Mouse (Mus musculus) MEL-GATA-1-ER (cell line): Measurements from ENCODE around the gene Tmem107.

Source experiments
- DNase-seq: peaks from one replicate; pipeline ENCODE4 v3.0.0-alpha.2; 2012; ENCODE audit warnings: low read depth; ENCODE audit errors: extremely low read depth

The Tmem107 gene

DNA sequence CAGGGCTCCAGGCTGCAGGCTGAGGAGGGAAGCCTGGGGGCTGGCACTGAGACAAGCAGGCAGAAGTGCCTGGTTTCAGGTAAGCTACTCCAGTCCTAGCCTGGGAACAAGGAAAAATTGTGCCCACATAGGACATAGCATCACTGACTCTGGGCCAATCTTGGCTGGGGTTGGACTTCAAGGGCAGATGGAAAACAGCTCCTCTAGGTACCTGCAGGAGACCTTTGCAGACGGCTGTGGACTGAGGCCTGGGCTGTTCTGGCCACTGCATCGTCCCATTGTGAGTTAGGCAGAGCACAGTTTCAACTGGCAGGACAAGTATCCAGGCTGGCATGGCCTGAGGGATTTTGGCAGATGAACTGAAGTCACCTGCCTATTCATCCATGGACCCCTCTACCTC, 35.2 kb downstream of the Tmem107 start:
- DNase-seq: no peak

- DNase-seq: no peak
Observed at GRCm38 (mm10) chr11:69106299-69106698, 35.7 kb downstream of the Tmem107 start.

DNA sequence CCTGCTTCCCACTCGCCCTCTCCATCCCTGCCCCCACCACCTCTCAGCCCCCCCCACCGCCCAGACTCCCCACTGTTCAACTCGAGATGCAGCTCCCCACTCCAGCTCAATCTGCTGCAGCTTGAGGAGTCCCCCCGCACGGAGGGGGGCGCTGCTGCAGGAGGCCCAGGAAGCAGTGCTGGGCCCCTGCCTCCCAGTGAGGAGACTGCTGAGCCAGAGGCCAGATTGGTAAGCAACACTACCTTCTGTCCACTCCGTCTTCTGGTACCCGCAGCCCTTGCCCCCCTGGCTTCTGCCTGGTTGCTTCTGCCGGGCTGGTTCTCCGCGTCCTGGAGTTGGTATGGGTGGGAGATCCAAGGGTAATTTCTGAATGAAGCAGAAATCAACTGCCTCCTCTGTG, 36.2 kb downstream of the Tmem107 start:
- DNase-seq: no peak

DNA sequence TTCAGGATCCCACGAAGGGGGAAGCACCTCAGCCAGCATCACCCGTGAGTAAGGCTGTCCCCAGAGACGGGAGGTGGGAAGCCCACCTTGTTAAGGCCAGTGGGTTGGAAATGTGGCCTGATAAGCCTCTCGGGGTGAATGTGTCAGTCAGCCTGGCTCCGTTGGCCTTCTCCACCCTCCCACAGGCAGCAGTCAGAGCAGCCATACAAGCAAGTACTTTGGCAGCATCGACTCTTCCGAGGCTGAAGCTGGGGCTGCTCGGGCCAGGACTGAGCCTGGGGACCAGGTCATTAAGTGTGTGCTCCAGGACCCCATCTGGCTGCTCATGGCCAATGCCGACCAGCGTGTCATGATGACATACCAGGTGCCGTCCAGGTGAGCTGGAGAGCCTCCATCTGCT, 37.1 kb downstream of the Tmem107 start:
- DNase-seq: no peak

- DNase-seq: no peak
Observed at GRCm38 (mm10) chr11:69108223-69108622, 37.6 kb downstream of the Tmem107 start.

- no peak for DNase-seq
Observed at GRCm38 (mm10) chr11:69109032-69109900, 38.7 kb downstream of the Tmem107 start.

DNA sequence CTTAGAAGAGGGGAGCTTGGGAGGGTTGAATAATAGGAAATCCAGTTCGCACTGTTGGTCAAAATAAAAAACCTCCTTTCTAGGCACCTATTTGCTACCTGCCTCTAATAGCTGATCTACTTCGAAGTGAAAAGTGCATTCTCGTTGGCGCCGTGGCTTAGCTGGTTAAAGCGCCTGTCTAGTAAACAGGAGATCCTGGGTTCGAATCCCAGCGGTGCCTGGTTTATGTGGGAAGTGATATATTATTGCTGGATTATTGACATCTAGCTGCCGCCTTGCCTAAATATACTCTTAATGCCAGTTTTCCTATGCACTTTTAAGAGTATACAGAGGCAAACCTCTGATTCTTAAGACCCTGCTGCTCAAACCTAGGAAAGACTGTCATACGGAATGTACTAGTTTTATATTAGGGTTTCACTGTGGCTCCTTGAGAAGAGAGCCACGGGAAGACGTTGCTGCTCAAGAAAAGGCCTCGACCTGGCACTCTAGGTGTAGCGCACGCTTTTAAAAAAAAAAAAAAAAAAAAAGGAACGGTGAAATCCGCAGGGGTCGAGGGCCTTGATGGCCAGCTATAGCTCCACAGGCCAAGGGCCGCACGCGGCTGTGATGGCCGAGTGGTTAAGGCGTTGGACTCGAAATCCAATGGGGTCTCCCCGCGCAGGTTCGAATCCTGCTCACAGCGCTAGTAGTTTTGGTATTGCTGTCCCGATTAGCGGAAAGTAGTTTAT, 39.9 kb downstream of the Tmem107 start:
- peak; percentile 86 for DNase-seq

- no peak for DNase-seq
Observed at GRCm38 (mm10) chr11:69111051-69111810, 40.6 kb downstream of the Tmem107 start.

GRCm38 (mm10) chr11:69111865-69112264, 41.3 kb downstream of the Tmem107 start:
- DNase-seq: no peak

DNA sequence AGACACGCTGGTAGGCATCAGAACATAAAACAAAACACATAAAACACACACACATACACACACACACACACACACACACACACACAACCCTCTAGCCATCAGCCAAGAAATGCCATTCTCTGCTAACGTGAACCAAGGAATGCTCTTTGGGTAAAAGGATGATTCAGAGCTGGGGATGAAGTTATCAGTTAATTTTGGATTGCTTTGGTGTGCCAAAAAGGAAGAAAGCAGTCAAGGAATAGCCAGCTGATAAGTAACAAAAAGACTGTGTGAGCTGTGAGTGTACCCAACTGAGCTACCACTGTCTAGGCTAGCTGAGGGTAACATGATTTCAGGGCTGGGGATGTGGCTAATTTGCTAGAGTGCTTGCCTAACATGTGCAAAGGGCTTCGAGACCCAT, 43.4 kb downstream of the Tmem107 start:
- DNase-seq: no peak

- DNase-seq: no peak
Observed at GRCm38 (mm10) chr11:69114621-69115020, 44.0 kb downstream of the Tmem107 start.

- no peak for DNase-seq
Observed at GRCm38 (mm10) chr11:69116843-69117242, 46.2 kb downstream of the Tmem107 start.

GRCm38 (mm10) chr11:69117737-69118695, 47.4 kb downstream of the Tmem107 start:
- DNase-seq: peak; percentile 63

- DNase-seq: peak; percentile 77
Observed at GRCm38 (mm10) chr11:69118765-69119164, 48.2 kb downstream of the Tmem107 start.

- no peak for DNase-seq
Observed at GRCm38 (mm10) chr11:69119446-69120155, 49.0 kb downstream of the Tmem107 start.

- no peak for DNase-seq
Observed at GRCm38 (mm10) chr11:69120221-69121000, 49.8 kb downstream of the Tmem107 start, which contains the start of gene Hes7. Hes7 (plus strand) TSS chr11:69120404.

GRCm38 (mm10) chr11:69121001-69121740, 50.6 kb downstream of the Tmem107 start:
- DNase-seq: no peak

DNA sequence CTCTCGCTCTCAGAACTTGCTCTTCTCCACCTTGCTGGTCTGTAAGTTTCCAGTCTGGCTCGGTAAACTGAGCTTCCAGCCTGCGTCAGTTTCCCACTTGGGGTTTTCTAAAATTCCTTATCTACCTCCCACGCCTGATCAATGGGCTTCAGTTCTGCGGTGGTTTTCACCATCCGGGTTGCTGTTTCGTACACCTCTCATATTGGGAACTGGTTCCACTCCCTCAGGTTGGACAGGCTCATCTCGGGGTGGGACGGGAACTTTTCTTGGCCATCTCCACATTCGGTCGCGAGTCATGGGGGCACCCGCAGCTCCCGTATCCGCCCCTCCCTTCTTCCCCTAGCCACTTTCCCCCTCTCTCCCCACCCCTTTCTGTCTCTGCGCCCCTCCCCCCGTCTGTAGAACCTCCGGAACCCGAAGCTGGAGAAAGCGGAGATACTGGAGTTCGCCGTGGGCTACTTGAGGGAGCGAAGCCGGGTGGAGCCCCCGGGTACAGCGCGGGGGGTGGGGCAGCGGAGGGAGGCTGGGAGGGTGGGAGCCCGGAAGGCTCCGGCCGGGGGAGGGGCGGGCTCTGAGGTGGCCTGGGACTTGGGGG, 51.2 kb downstream of the Tmem107 start:
- no peak for DNase-seq
